Mouse (Mus musculus) activated CD4-positive, CD25-positive, alpha-beta regulatory T cell, adult 4 months (primary cell): Measurements from ENCODE around the gene Supt4a. TPM values are rescaled to one million over a fixed set of nuclear protein-coding genes. Genes with fewer than 3 reads are reported as not detected.
A peak's percentile ranks its signal among the peaks of the same experiment; 100 is the strongest.

Source experiments
- ATAC-seq: one replicate; pipeline ENCODE4 v1.8.0; 2017
- polyA plus RNA-seq, 2 experiments: library from polyadenylated mRNA; unstranded; fragments of 100-300 nt; shearing (Covaris generic); gene quantifications; one replicate each; pipeline ENCODE4 v1.2.1; 2017

Supt4a gene
- polyA plus RNA-seq, 2 experiments from 2014 or later: 373 to 410 TPM

GRCm38 (mm10) chr11:87725964-87726562, 11.3 kb upstream of the Supt4a start:
- no peak for ATAC-seq

GRCm38 (mm10) chr11:87727021-87727420, 10.3 kb upstream of the Supt4a start:
- ATAC-seq: no peak

DNA sequence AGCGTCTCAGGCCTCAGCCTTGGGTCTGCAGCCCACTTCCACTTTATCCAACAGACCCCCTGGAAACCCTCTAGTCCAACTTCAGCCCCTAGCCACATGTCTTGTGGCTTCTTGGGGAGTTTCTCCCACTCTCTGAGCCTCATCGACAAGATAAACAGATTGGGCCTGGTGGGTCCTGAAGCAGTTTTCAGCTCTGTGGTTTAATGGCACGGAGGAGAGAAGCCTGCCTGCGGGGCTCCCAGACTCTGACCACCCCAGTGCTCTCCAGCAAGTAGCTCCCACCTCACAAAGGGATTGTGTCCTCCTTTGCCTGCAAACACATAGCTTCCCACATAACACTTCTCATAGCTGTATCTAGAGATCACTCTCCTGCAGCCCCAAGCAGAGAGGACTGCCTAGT, 9.9 kb upstream of the Supt4a start:
- ATAC-seq: no peak

GRCm38 (mm10) chr11:87728850-87729592, 8.3 kb upstream of the Supt4a start:
- ATAC-seq: no peak

GRCm38 (mm10) chr11:87729593-87730185, 7.7 kb upstream of the Supt4a start:
- no peak for ATAC-seq

GRCm38 (mm10) chr11:87730652-87731310, 6.6 kb upstream of the Supt4a start:
- no peak for ATAC-seq

GRCm38 (mm10) chr11:87734346-87734745, 3.0 kb upstream of the Supt4a start:
- peak; percentile 8 for ATAC-seq

GRCm38 (mm10) chr11:87735691-87736090, 1.7 kb upstream of the Supt4a start:
- ATAC-seq: no peak

- no peak for ATAC-seq
Observed at GRCm38 (mm10) chr11:87736647-87737134, 661 bp upstream of the Supt4a start.

DNA sequence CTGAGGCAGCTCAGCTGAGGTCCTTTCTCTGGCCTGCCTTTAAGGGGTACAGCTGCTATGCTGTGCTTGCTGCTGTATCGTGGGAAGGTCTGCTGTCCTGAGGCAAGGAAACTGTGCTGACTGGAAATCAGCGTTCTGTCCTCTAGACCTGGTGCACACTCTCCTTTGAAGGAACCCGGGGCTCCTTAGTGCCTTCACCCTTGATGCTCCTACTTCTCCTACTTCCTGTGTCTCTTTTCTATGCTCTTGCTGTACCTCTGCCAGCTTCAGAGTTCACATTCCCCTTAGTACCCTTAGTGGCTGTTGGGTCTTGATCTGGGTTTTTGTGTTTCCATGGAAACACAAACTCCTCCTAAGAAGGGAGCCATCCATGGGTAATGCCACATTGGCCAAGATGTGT, 6.3 kb downstream of the Supt4a start:
- no peak for ATAC-seq

- peak; percentile 73 for ATAC-seq
Observed at GRCm38 (mm10) chr11:87744964-87745363, 7.6 kb downstream of the Supt4a start.

DNA sequence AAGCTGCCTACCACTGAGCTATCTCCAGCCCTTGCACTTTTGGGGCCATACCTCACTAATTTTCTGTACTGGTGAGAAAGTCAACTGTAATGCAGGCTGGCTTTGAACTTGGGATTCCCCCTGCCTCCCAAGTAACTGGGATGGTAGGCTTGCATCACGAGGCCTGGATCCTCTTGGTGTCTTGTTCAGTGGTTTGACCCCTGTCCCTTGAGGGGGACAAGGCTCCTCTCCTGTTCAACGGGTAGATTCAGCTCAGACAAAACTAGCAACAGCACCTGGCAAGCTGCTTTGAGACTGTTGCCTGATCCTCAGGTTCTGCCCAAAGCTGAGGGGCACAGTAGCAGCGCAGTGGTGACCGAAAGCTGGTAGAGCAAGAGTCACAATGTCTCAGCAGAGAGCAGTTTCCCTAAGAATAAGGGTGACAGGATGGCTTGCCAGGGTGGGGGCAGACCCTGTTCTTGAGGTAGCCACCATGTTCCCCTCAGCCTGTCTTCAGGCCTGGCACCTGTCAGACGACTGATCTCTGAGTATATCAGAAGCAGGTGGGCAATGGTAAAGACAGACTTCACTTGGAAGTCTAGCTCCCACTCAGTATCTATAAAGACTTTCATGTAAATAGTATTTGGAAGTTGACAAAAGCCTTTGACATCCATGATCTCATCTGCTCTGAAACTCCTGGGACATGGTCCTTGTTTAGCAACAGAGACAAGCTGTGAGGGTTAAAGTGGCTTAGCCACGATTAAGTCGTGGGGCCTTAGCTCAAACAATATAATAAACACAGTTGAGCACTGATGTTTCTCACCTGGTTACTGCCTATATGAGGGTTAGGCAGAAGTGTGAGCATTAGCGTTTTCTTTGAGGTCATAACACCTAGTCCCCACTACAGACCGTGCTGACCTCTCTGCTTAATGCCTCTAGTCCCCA, 8.5 kb downstream of the Supt4a start:
- no peak for ATAC-seq

- ATAC-seq: no peak
Observed at GRCm38 (mm10) chr11:87747312-87747711, 10.0 kb downstream of the Supt4a start.

DNA sequence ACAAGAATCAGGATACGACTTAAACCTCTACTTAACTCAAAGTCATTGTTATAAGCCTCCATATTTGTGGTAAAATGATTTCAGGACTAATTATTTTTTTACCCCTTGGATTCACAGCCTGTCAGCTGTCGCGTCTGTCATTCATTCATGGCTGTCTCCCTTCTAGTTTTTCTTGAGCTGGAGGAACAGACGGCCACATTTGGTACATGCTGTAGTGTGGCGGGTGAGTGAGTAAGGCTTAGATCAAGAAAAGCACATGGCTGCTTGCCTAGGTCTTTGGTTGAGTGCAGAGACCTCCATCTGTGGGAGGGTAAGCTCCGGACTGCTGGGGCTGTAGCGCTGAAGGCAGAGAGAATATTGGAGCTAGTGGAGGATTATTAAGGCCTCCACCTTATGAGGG, 10.4 kb downstream of the Supt4a start:
- no peak for ATAC-seq

- ATAC-seq: peak; percentile 32
Observed at GRCm38 (mm10) chr11:87748132-87749119, 11.1 kb downstream of the Supt4a start.

GRCm38 (mm10) chr11:87749192-87750042, 12.1 kb downstream of the Supt4a start:
- ATAC-seq: peak; percentile 64

- no peak for ATAC-seq
Observed at GRCm38 (mm10) chr11:87750043-87750421, 12.7 kb downstream of the Supt4a start.

DNA sequence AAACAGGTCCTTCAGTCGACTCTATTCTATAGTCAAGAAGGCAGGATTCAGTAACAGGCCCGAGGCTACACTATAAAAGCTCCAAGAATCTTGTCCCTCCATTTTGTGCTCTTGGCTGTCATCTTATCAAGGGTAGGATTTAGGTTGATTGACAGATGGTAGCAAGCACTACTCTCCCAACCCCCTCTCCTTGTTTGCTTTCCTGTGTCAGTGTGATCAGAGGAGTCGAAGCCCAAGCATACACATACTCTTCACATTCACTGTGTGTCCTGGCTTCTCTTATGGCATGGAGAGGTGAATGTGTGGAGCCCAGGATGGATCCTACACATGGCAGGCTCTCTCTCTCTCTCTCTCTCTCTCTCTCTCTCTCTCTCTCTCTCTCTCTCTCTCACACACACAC, 13.2 kb downstream of the Supt4a start:
- no peak for ATAC-seq

GRCm38 (mm10) chr11:87751031-87751430, 13.7 kb downstream of the Supt4a start:
- no peak for ATAC-seq

GRCm38 (mm10) chr11:87751491-87751966, 14.2 kb downstream of the Supt4a start:
- peak; percentile 26 for ATAC-seq
